Mouse (Mus musculus) B cell, adult 67 days (primary cell): ENCODE data around the gene Mrgprx1. TPM values are rescaled to one million over a fixed set of nuclear protein-coding genes. Genes with fewer than 3 reads are reported as not detected.

Experiments used
- total RNA-seq, 2 experiments: library from RNA; stranded (reverse); gene quantifications; 4 replicates each; pipeline ENCODE4 v1.2.4; 2023

Mrgprx1 gene
- total RNA-seq, result not detected

DNA sequence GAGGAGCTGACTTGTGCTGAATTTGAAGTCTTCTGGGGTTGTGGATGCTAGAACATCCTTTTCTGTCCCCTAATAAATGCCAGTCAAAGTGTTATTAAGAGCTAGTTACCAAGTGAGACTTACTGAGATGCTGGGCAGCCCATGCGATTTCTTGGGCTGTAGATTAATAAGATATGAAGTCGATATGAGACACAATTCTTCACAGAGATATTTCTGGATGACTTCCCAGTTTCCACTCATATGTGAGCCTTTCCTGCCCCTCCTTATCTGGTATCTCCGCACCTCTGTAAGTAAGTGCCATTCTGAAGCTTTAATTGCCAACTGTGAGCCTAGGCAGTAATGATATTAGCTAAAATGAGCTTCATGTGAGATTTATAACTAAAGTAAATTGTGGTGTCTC, at the start of gene Mrgprx1:
TSS of gene Mrgprx1 (minus strand) at position 101 of the 400 bp plus-strand sequence.

DNA sequence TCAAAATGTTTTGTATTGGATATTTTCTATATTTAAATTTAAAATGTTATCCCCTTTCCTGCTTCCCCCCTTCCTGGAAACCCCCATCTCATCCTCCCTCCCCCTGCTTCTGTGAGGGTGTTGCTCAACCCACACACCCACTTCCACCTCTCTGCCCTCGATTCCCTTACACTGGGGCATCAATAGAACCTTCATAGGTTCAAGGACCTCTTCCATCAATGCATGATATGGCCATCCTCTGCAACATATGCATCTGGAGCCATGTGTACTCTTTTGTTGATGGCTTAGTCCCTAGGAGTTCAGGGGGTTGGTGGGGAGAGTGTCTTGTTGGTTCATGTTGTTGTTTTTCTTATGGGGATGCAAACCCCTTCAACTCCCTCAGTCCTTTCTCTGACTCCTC, 45.4 kb downstream of the Mrgprx1 start, which contains the start of gene Mrgpra4:
TSS of gene Mrgpra4 (minus strand) at position 101 of the 400 bp plus-strand sequence.

Other genes with a start within 250 kb of the Mrgprx1 start
- not detected for gene Mrgpra4, start 45.5 kb downstream of the Mrgprx1 start, total RNA-seq
- not detected for gene Mrgprb5, start 141.4 kb upstream of the Mrgprx1 start, total RNA-seq
- gene Mrgprb4, start 171.7 kb upstream of the Mrgprx1 start, total RNA-seq, result not detected